Mouse (Mus musculus): ENCODE measurements around the gene Gm17334. TPM values are rescaled to one million over a fixed set of nuclear protein-coding genes. Genes with fewer than 3 reads are reported as not detected.

Gm17334 gene
- total RNA-seq, 1 experiment = 0.22 TPM

- Histone ChIP-seq H3K9me3 (ENCODE audit: control insufficient read depth, insufficient read depth, low read depth, low read length) (no peaks in the 10 kb centered on the region), H3K27ac (ENCODE audit: insufficient read depth, low read depth, low read length, poor library complexity, severe bottlenecking) (no peak overlapping the region), H3K36me3 (ENCODE audit: control insufficient read depth, insufficient read depth, low read length, poor library complexity, severe bottlenecking) (no peaks in the 10 kb centered on the region), H3K4me1 (ENCODE audit: control insufficient read depth in 2 of 2, insufficient read depth in 2 of 2, low read length in 2 of 2, poor library complexity in 1 of 2) (peaks cover 9 to 26% of the 10 kb centered on the region in 2 experiments), H3K9ac (ENCODE audit: insufficient read depth, low read depth, low read length, poor library complexity, severe bottlenecking) (no peak overlapping the region), H3K4me3 (ENCODE audit: insufficient read depth in 1 of 2, low read depth in 1 of 2, low read length in 2 of 2, poor library complexity in 1 of 2, severe bottlenecking in 1 of 2) (no peak overlapping the region)
- TF ChIP-seq CHD2 (IDR thresholded peaks at IDR 0.05; ENCODE audit: low read depth, low read length) = no peak
- TF ChIP-seq MAFK (IDR thresholded peaks at IDR 0.05; ENCODE audit: insufficient read depth, low read depth, low read length) = no peak
- TF ChIP-seq ZC3H11A (IDR thresholded peaks at IDR 0.05; ENCODE audit: borderline replicate concordance, low read depth, low read length) = no peak
- no peak for TF ChIP-seq ZNF384 (IDR thresholded peaks at IDR 0.05; ENCODE audit: low read depth, low read length)
- in situ Hi-C loops (cut with MboI; ENCODE audit: low sequenced_read_pairs in 2 of 2, unreplicated experiment in 2 of 2) = loop anchor here in 1 of 2 experiments (10.0 kb wide), 1 partner anchor 97 kb away; the partner anchor contains the start of gene Gm12216
- DNase-seq (ENCODE audit: low read depth, low spot score) = no peak
Observed at GRCm38 (mm10) chr11:53757612-53758011, 15.4 kb downstream of the Gm17334 start.

GRCm38 (mm10) chr11:53755011-53755595 lies 17.9 kb downstream of the Gm17334 start:
- no peak overlapping the region for H3K9ac ChIP-seq (ENCODE audit: insufficient read depth, low read depth, low read length, poor library complexity, severe bottlenecking)
- DNase-seq (ENCODE audit: low read depth, low spot score) = no peak
- TF ChIP-seq HCFC1 (IDR thresholded peaks at IDR 0.05; ENCODE audit: borderline replicate concordance, insufficient read depth, low read length) = no peak
- no peak for TF ChIP-seq ZC3H11A (IDR thresholded peaks at IDR 0.05; ENCODE audit: borderline replicate concordance, low read depth, low read length)
- TF ChIP-seq MAFK (IDR thresholded peaks at IDR 0.05; ENCODE audit: insufficient read depth, low read depth, low read length) = no peak
- TF ChIP-seq CHD2 (IDR thresholded peaks at IDR 0.05; ENCODE audit: low read depth, low read length) = no peak
- TF ChIP-seq ZNF384 (IDR thresholded peaks at IDR 0.05; ENCODE audit: low read depth, low read length) = no peak
- no peak overlapping the region for H3K27ac ChIP-seq (ENCODE audit: insufficient read depth, low read depth, low read length, poor library complexity, severe bottlenecking)
- no peaks in the 10 kb centered on the region for H3K9me3 ChIP-seq (ENCODE audit: control insufficient read depth, insufficient read depth, low read depth, low read length)
- in situ Hi-C loops (cut with MboI; ENCODE audit: low sequenced_read_pairs in 2 of 2, unreplicated experiment in 2 of 2) = loop anchor here in 1 of 2 experiments (10.0 kb wide), 1 partner anchor 100 kb away; the partner anchor contains the start of gene Gm12216
- no peaks in the 10 kb centered on the region for H3K36me3 ChIP-seq (ENCODE audit: control insufficient read depth, insufficient read depth, low read length, poor library complexity, severe bottlenecking)
- no peak overlapping the region for H3K4me3 ChIP-seq (ENCODE audit: insufficient read depth in 1 of 2, low read depth in 1 of 2, low read length in 2 of 2, poor library complexity in 1 of 2, severe bottlenecking in 1 of 2)
- peaks cover 5 to 7% of the 10 kb centered on the region in 2 experiments for H3K4me1 ChIP-seq (ENCODE audit: control insufficient read depth in 2 of 2, insufficient read depth in 2 of 2, low read length in 2 of 2, poor library complexity in 1 of 2)

GRCm38 (mm10) chr11:53749716-53750352 lies 23.2 kb downstream of the Gm17334 start:
- H3K9ac ChIP-seq (ENCODE audit: insufficient read depth, low read depth, low read length, poor library complexity, severe bottlenecking) = no peak overlapping the region
- H3K36me3 ChIP-seq (ENCODE audit: control insufficient read depth, insufficient read depth, low read length, poor library complexity, severe bottlenecking) = no peaks in the 10 kb centered on the region
- DNase-seq (ENCODE audit: low read depth, low spot score) = no peak
- peaks cover under 1 to 11% of the 10 kb centered on the region in 2 experiments; a peak in 2 of 4 replicates for H3K4me1 ChIP-seq (ENCODE audit: control insufficient read depth in 2 of 2, insufficient read depth in 2 of 2, low read length in 2 of 2, poor library complexity in 1 of 2)
- in situ Hi-C loops (cut with MboI; ENCODE audit: low sequenced_read_pairs in 2 of 2, unreplicated experiment in 2 of 2) = loop anchor here in 1 of 2 experiments (10.0 kb wide), 1 partner anchor 105 kb away; the partner anchor contains the start of gene Gm12216
- H3K9me3 ChIP-seq (ENCODE audit: control insufficient read depth, insufficient read depth, low read depth, low read length) = no peaks in the 10 kb centered on the region
- no peak overlapping the region for H3K4me3 ChIP-seq (ENCODE audit: insufficient read depth in 1 of 2, low read depth in 1 of 2, low read length in 2 of 2, poor library complexity in 1 of 2, severe bottlenecking in 1 of 2)
- no peak overlapping the region for H3K27ac ChIP-seq (ENCODE audit: insufficient read depth, low read depth, low read length, poor library complexity, severe bottlenecking)
- TF ChIP-seq CHD2 (IDR thresholded peaks at IDR 0.05; ENCODE audit: low read depth, low read length) (no peak), MAFK (IDR thresholded peaks at IDR 0.05; ENCODE audit: insufficient read depth, low read depth, low read length) (no peak), HCFC1 (IDR thresholded peaks at IDR 0.05; ENCODE audit: borderline replicate concordance, insufficient read depth, low read length) (no peak), ZC3H11A (IDR thresholded peaks at IDR 0.05; ENCODE audit: borderline replicate concordance, low read depth, low read length) (no peak), ZNF384 (IDR thresholded peaks at IDR 0.05; ENCODE audit: low read depth, low read length) (no peak)

- Histone ChIP-seq H3K36me3 (ENCODE audit: control insufficient read depth, insufficient read depth, low read length, poor library complexity, severe bottlenecking) (no peaks in the 10 kb centered on the region), H3K4me3 (ENCODE audit: insufficient read depth in 1 of 2, low read depth in 1 of 2, low read length in 2 of 2, poor library complexity in 1 of 2, severe bottlenecking in 1 of 2) (no peak overlapping the region), H3K27ac (ENCODE audit: insufficient read depth, low read depth, low read length, poor library complexity, severe bottlenecking) (no peak overlapping the region), H3K9ac (ENCODE audit: insufficient read depth, low read depth, low read length, poor library complexity, severe bottlenecking) (no peak overlapping the region), H3K4me1 (ENCODE audit: control insufficient read depth in 2 of 2, insufficient read depth in 2 of 2, low read length in 2 of 2, poor library complexity in 1 of 2) (peaks cover 0 to 14% of the 10 kb centered on the region in 2 experiments; a peak in 1 of 4 replicates), H3K9me3 (ENCODE audit: control insufficient read depth, insufficient read depth, low read depth, low read length) (no peaks in the 10 kb centered on the region)
- no peak for DNase-seq (ENCODE audit: low read depth, low spot score)
- TF ChIP-seq HCFC1 (IDR thresholded peaks at IDR 0.05; ENCODE audit: borderline replicate concordance, insufficient read depth, low read length) (no peak), MAFK (IDR thresholded peaks at IDR 0.05; ENCODE audit: insufficient read depth, low read depth, low read length) (no peak), CHD2 (IDR thresholded peaks at IDR 0.05; ENCODE audit: low read depth, low read length) (no peak), ZNF384 (IDR thresholded peaks at IDR 0.05; ENCODE audit: low read depth, low read length) (no peak), ZC3H11A (IDR thresholded peaks at IDR 0.05; ENCODE audit: borderline replicate concordance, low read depth, low read length) (no peak)
- in situ Hi-C loops (cut with MboI; ENCODE audit: low sequenced_read_pairs in 2 of 2, unreplicated experiment in 2 of 2) = no loop called here
Observed at GRCm38 (mm10) chr11:53749306-53749705, 23.7 kb downstream of the Gm17334 start.
